Mouse (Mus musculus): Measurements from ENCODE around the gene Commd1.

Gene Commd1

DNA sequence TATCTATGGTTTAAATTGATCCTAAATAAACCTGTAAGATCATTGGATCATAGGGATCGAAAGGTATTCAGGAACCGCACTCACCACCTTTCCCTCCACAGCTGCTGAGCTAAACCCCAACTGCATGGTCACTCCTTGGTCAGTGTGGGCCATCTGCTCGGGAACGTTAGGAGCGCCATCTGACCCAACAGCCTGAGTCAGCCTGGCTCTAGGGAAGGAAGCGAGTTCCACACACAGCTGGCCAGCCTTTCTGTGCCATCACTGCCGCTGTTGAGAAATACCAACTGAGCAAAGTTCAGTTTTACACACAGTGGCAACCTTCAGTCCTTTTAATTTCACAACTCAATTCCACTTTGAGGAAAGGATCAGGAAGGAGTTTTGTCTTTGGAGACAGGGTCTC is 90.3 kb downstream of the Commd1 start:
- no peak for DNase-seq (ENCODE audit: low read depth, low spot score)

DNA sequence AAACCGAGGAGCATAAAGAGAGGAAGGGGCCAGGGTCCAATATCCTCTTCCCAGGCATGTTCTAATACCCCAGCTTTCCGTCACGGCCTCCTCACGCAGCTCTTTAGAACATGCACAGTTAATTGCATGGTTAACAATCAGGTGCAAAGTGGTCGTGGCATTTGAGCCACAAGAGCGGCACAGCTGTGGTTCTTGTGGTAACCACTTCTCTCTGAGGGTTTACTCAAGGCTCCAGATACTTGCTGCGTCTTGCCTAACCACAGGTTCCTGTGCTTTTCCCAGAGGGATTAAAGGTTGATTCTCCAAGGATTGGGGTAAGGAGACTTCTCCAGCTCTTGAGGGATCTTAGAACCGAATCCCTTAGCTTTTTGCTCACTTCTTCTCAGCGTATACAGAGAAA is 90.9 kb downstream of the Commd1 start:
- no peak for DNase-seq (ENCODE audit: low read depth, low spot score)

DNA sequence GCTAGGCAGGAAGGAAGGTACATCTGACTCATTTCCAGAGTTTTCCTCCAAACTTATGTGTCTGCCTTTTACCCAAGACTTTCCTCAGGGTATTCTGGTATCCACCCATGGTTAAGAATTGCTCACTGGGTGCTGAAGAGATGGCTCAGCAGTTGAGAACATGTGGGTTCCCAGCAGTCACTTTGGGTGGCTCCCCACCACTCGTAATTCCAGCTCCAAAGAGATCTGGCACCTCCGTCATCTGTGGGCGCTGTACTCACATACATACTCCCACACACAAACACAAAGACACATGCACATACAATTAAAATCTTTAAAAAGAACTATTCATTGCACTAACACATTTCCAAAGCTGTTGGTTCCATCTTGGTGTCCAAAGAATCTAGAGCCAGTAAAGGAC is 93.0 kb downstream of the Commd1 start:
- DNase-seq (ENCODE audit: low read depth, low spot score) = no peak

DNA sequence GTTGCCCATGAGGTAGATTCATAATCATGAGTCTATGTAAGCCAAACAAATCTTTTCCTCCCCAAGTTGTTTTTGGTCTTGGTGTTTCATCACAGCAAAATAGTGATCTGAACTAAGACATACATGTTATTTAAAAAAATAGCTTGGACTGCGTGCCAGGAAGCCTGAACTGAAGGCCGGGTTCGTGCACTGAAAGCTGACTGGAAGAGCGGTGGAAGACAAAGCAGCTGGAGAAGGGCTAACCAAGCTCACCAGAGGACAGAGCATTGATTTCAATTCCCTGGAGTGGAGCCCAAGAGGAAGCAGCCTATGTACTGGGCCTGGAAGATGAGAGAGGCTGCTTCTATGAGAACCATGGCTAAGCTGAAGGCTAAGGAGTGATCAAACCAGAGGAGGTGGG is 95.2 kb downstream of the Commd1 start:
- no peak for DNase-seq (ENCODE audit: low read depth, low spot score)

DNA sequence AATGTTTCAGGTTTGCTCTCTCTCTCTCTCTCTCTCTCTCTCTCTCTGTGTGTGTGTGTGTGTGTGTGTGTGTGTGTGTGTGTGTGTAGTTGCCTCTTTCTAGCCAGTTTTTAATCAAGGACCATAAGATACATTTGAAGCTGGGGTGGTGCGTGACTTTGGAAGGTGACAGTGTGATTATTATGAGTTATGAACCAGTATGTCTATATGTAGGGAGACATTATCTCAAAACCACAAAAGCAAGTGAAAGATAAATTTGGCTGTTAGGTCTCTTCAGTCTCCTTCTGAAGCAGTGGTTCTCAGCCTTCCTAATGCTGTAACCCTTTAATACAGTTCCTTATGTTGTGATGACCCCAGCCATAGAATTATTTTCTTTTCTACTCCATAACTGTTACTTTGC is 96.8 kb downstream of the Commd1 start:
- DNase-seq (ENCODE audit: low read depth, low spot score) = no peak

DNA sequence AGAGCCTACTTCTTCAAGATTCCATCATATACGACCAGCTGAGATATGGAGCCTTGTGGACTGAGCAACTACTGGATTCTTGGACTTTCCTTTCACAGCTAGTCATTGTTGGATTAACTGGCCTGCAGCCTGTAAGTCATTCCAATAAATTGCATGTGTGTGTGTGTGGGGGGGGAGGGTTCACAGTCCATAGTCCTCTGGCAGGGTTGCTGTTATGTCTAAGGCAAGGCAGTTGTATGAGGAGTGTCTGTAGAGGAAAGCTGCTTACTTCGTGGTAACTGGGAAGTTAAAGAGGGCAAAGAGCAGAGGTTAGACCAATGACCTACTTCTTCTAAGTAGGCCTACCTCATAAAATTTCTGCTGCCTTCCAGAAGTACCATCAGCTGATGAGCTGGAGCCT is 98.5 kb downstream of the Commd1 start:
- DNase-seq (ENCODE audit: low read depth, low spot score) = no peak

DNA sequence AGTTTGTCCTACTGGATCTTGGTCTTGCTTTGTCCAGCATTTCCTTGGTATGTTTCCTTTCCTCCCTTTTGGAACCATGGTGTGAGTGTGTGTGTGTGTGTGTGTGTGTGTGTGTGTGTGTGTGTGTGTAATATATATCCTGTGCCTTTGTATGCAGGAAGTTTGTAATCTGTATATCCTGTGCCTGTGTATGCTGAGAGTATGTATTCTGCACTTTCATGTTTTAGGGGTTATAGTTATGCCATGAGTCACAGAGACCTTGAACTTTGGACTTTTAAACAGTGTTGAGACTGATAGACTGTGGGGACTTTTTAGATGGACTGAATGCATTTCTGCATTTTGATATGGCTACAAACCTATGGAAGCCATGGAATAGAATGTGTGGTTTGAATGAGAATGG is 99.3 kb downstream of the Commd1 start:
- no peak for DNase-seq (ENCODE audit: low read depth, low spot score)

DNA sequence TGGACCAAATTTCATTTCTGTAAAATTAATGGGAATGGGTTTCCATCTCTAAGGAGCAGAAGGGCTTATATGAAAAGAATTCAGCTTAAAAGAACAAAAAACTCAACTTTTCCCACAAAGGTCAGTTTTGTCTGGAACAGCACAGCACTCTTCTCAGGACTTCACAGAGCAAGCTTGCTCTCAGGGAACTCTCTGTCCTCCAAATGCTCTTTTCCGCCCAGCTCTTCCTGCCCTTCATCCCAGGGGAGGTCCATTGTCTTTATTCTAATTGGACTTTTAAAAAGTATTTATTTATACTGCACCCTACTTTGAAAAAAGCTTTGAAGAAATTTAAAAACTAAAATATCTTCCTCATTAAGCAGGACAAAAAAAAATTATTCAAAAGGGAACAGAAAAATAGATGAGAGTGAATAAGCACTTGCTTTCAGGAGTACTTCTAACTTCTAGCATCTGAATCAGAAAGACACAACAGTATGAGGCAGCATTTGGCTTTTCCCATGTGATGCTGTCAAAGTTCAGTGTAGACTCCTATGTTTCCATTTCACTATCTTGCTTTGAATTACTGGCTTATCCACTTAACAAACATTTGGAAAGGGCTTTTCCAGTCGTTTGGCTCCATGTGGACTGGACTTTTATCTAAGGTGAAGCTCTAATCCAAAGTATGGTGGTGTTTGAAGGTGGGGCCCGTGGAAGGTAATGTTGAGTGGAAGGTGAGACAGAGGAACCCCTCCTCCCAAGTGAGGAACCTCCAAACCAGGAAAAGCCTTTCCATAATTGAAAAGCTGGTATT is 101.6 kb downstream of the Commd1 start:
- DNase-seq (ENCODE audit: low read depth, low spot score) = no peak

DNA sequence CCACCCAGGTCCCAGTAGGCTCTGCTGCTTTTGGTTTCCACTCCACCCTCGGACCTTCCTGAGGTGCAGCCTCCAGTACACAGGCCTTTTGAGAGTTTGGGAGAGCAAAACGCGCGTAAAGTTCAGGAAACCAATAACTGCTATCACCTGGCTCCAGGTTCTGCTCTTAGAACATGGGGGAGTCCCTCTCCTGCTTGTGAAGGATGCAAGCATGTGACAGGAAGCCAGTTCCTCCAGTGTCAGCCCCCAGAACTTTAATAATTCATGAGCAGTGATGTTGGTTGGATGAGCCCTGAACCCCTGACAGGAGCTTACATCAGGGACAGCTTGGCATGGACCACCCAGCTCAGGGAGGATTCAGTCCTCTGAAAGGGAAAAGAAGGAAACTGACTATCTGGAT is 102.5 kb downstream of the Commd1 start:
- no peak for DNase-seq (ENCODE audit: low read depth, low spot score)

DNA sequence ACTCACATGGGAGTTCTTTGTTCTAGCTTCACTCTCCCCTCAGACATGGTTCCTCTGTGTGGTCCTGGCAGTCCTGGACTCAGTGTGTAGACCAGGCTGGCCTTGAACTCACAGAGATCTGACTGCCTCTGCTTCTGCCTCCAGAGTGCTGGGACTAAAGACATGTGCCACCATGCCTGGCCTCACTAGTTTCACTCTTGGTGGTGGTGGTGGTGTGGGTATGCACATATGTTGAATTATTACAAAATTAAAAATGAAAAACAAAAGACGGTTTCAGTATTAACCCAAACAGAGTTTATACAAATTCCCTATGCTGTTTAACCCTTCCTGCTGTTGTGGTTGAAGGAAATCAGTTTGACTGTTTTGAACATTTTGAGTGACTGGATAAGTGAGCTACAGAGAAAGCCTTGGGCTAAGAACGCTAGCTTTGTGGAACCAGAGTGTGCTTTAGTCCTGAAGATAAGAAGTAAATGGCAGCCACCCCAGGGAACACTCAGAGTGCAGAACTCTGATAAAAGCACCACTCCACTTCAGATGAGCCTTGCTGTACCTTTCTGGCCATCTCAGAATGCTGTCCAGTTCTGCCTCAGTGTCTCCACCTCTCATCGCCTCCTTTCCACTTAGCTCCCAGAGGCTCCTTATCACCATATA is 105.4 kb downstream of the Commd1 start:
- no peak for DNase-seq (ENCODE audit: low read depth, low spot score)

DNA sequence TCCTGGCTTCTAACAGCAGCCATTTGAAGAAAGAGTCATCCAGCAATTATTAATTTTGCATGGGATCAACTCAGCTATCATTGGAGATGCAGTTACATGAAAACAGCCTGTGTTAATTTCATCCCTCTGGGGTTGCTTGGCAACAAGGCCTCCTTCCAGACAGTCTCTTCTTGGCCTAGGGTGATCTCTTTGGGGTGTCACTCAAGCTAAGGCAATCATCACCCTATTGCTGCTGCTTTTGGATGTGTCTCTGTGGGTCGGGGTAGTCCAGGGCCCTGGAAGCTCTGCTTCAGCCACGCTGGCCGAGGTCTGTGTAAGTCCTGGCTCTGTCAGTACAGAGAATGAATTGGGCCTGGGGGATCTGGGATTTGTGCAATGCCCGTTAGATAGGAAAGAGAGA is 106.9 kb downstream of the Commd1 start:
- no peak for DNase-seq (ENCODE audit: low read depth, low spot score)

DNA sequence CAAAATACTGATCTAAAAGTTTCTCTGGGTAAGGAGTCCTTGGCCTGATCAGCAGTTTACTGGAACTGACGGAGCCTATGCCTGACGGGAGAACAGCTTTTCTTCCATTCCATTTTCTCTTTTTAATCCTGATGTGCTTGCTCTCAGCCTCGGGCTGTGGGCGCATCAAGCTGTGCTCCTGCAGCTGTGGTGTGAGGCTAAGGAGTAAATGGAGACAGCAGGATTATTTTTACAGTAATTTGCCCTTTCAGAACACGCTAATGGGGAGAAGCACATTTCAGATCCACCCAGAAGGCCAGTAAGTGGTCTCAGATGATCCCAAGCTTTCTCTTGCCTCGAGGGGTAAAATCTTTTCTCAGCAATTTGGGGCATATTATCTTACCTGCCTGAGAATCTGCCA is 107.4 kb downstream of the Commd1 start:
- no peak for DNase-seq (ENCODE audit: low read depth, low spot score)

DNA sequence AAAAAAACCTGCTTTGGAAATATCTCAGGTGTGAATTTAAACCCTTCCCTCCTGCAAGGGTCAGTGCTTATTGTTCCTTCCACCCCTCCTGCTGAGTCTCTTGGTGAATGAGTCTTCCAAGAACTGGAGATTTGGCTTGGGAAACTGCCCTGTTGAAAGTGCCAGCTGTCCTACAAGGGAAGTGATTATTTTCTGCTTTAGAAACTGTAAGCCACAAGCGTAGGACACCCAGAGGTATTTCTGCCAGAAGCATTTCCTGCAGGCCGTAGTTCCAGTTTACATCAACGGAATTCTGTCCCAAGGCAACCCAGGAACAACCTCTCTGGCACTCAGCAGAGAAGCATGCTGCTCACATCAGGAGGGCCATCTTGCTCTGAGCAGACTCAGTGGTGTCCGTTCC is 108.8 kb downstream of the Commd1 start:
- no peak for DNase-seq (ENCODE audit: low read depth, low spot score)

DNA sequence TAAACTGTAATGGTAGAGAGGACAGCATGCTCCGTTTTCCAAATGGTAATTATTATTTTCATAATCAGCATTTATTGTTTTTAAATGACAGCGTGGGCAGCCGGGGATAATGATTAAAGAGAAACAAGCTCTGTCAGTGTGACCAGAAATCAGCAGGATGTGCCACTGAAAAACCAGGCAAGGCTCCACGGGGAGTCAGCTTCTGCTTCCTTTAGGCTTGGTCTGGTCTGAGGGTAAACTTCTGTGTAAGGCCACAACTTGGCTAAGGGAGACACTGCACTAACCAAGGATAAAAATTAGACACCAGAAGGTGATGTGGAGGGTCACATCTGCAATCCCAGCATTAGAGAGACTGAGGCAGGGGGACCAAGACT is 109.9 kb downstream of the Commd1 start:
- peak; percentile 12 for DNase-seq (ENCODE audit: low read depth, low spot score)

DNA sequence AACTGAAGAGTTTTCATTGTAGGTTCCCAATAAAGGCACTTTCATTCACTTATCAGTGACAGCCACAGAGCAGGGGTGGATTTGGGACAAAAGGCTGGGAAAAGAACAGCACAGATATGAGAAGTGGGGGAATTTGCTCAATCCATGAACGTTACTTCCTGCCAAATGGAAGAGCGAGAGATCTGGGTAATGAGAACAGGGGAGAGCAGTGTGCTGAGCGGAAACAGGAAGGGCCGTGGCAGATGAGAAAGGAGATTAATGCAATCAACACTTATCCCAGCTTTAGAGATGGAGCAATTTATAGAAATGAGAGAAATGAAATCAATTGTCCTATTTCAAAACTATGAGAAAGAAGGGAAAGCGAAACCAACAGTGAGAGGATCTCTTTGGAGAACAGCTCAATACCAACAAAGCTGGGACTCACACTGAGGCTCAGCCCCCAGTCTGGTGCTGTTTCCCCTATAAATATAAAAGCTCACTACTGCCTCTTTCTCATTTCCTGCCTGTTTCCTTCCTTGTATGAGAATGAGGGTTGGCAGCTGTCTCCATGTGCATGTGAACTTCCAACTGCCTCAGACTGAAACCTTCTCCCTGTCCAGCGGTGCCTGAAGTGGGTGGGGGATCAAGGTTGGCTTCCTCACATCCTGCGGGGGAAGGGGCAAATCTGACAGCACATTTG is 110.4 kb downstream of the Commd1 start:
- DNase-seq (ENCODE audit: low read depth, low spot score) = peak; percentile 59

DNA sequence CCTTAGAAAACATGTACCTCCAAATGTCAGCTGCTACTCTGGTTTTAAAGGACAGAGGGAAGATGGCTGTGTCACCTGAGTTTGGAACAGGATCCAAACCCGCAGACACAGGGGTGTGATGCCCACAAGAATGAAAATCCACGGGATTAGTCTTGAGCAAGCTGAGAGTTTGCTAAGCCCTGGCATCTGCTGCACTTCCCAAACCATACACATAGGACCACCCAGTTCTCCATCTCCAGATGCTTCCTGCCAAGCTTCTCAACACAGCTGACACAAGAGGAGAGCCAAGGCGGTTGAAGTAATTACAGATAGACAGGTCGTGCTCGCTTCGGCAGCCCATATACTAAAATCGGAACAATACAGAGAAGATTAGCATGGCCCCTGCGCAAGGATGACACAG is 113.6 kb downstream of the Commd1 start:
- DNase-seq (ENCODE audit: low read depth, low spot score) = no peak

DNA sequence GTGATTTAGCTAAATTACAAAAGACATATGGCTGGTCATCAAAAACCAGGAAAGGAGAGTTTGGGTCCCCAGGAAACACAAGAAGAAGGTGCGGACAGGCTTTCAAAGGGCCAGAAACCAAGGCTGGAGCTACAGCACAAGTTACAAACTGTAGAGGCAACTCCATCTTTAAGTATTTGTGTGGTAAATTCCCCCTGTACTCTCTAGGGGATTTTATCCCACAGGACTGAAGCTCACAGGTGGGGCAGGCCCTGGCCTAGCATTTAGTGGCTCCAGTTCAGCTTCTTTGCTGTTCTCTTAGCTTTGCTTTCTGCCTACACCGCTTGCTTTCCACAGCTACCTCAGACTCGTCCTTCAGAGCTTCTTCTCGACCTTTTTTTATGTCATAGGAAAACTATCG is 114.5 kb downstream of the Commd1 start:
- DNase-seq (ENCODE audit: low read depth, low spot score) = no peak

DNA sequence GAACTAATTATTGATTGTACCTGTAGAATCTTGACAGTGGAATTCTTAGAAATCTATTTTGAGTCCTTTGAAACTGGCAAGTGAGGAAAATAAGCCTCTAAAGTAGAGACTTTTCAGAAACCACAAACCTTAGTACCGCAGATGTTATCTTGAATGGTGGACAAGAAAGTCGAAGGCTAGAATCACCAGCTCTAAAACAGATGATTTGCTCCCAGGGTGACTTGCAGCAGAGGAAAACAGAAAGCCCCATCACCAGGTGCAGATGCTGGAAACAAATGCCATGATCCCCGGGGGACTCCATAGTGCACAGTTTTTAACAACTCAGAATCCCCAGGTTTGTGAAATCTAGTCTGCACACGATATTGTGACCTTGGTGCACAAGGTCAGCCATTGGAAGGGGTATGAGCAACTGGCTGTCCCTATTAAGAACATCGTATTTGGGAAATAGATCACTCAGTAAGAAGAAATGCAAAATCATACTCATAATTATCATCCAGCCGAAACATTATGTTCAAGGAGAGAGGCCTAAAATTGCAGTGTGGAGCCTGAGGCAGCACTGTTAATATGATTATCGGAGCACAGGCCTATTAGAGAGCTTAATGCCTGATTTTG is 116.4 kb downstream of the Commd1 start:
- peak; percentile 46 for DNase-seq (ENCODE audit: low read depth, low spot score)

DNA sequence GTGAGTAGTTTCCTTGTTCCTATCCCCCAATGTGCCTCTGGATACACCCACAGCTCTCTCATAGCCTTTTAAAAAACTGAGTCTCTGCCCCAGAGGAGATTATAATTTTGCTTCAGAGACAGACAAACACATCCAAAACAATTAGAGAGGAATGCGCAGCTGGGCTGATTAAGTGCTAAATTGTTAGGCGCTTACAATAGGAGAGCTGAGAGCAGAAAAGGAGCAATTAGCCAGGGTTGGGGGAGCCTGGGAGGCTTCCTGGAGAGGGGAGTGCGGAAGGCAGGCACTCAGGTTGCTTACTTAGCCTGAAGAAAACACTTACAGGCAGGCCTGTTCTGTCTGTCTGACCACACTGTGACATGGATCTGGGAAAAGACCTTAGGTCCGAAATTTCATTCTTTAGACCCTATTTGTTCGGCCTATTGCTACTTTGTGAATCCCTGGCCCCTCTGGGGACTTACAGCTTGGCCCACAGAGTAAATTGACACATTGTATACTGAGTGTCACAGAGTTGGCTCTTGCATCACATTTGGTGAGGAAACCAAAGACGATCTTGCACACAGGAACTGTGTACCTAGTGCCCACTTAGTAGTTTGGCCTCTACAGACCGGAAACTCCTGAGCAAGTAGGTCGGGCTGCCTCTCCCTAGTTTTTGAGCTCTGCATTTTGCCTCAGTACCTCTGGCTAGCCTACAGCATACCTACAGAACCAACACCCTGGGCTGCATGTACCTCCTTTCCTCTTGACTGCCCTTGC is 117.7 kb downstream of the Commd1 start:
- no peak for DNase-seq (ENCODE audit: low read depth, low spot score)

DNA sequence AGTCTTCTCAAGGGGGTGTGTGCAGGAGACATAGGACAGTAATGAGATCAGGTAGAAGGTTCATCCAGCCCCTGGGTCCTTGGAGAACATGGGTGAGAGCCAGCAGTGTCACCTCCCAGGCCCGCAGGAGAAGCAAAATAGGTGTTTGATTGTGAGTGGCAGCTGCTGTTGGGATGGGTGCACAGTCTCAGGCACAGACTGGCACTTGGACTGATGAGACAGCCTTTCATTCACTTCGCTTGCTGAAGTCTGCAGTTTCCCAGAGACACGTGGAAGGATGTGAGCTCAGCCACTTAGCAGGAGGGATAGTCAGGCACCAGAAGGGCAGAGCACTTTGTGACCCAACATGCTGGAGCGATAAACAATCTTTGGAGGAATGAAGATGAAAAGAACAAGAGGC is 118.6 kb downstream of the Commd1 start:
- no peak for DNase-seq (ENCODE audit: low read depth, low spot score)

DNA sequence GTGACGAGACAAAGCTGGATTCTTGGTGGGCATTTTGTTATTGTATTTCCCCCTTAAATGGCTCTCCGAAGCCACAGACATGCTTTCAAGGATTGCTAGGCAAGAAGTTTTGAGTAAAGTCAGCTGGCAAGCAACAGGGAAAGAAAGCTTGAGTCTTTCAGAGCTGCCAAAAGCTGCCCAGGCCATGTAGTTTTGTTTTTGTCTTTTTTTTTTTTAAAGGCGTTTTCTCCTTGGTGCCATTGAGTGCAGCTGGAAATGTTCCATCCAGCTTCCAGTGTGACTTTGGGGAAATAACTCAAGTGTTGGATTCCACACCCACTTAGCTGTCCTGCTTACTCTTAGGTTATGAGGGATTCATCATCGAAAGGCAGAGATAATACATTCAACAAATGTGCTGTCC is 120.9 kb downstream of the Commd1 start:
- no peak for DNase-seq (ENCODE audit: low read depth, low spot score)
